Mouse (Mus musculus) layer of hippocampus, adult 8-10 months (tissue): Measurements from ENCODE around the gene Ncaph2. TPM values are rescaled to one million over a fixed set of nuclear protein-coding genes. Genes with fewer than 3 reads are reported as not detected.
A peak's percentile ranks its signal among the peaks of the same experiment; 100 is the strongest.

Experiments used
- DNase-seq, 2 experiments: peaks; one replicate each; pipeline ENCODE4 v3.0.0; 2022; ENCODE audit warnings: low spot score in 2 of 2
- total RNA-seq, 4 experiments: library from RNA; stranded (reverse); gene quantifications; 2 replicates each; pipeline ENCODE4 v1.2.4; 2022

The Ncaph2 gene
- total RNA-seq, 4 experiments from 2014 or later, result 92.2 to 107 (median 97.7) TPM

DNA sequence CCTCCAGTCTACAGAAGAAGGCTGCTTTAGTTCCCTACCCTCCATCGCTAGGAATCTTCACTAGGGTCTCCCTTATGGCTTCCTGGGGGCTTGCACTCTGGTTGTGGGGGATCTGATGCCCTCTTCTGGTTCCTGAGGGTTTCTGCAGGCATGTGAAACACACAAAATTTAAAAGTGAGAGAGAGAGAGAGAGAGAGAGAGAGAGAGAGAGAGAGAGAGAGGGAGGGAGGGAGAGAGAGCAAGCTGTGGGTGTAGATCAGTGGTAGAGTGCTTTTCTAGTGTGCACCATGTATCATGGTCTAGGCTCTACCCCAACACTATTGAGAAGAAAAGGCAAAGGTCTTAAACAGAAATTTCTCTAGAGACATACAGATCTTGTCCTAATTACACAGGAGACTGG lies 13.8 kb upstream of the Ncaph2 start:
- DNase-seq, result no peak

DNA sequence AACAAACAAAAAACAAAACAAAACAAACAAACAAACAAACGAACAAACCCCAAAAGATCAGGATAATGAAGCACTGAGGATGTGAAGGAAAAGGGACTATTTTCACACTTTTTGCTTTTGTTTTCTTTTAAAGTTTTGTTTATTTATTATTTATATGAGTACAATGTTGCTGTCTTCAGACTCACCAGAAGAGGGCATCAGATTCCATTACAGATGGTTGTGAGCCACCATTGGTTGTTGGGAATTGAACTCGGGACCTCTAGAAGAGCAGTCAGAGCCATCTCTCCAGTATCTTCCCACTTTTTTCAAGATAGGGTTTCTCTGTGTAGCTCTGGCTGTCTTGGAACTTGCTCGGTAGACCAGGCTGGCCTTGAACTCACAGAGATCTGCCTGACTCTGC lies 12.2 kb upstream of the Ncaph2 start:
- no peak for DNase-seq

DNA sequence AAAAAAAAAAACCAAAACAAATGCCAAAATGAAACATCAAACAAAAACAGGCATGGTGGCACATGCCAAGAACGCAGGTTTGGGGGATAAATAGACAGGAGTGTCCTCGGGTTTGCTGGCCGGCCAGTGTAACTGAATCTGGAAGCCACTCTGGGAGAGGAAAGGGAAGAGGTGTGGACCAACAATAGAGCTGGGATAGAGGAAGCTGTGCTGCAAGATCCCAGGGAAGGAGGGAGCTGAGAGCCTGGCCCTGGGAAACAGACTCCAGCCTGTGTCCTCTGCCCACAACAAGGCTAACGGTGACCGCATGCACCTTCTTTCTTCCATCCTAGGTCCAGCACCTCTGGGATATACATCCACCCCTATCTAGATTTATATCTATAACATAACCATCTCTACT lies 5.1 kb upstream of the Ncaph2 start:
- DNase-seq, result no peak

DNA sequence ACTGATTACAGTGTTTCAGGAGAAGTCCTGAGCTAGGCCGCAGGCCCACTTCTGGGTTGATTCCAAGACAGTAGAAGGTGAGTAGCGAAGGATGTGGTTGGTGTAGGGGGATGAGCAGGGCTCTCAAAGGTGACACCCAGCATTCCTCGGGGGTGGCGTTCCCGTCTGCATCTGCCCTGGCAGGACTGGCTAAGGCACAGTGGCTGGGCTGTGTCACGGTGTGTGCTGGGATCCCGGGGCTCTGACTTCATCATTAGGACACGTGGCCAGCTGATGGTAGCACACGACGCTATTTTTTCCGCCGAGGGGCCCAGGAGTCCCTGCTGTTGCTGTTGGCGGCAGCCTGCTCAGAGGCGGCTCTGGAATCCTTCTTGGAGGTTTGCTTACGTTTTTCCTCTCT lies 4.2 kb upstream of the Ncaph2 start:
- no peak for DNase-seq

DNA sequence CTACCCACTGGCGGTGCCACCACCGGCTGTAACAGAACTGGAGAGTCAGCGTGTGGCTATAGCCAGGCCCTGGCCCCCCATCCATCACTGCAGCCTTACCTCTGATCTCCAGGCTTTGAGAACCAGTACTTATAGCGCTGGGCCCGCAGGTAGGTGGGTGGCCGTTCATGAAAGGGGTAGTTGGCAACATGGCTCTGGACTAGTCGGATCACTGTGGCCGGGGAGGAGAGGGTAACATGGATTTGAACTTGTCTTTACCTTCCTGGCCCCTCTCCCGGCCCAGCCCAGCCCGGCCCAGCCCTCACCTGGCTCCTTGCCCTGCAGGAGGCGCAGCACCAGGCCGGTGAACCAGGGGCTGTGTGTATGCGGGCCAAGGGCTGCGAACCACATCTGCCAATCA lies 3.5 kb upstream of the Ncaph2 start:
- no peak for DNase-seq

DNA sequence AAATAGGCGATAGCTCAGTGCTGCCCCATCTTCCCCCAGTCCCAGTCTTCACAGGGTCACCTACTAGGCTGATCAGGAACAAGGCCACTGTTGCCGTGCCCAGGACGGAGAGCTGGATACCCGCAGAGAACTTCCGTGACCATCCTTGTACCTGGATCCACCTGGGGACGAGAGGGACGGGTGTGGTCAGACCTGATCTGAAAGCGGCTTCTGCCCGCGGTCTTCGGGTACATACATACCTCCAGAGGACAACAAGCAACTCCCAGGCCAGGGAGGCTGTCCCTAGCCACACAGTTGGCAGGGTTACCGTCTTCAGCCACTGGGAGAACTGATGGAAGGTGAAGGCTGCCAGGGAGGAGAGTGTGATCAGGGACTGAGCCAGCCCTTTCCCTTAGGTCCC lies 2.7 kb upstream of the Ncaph2 start:
- no peak for DNase-seq

DNA sequence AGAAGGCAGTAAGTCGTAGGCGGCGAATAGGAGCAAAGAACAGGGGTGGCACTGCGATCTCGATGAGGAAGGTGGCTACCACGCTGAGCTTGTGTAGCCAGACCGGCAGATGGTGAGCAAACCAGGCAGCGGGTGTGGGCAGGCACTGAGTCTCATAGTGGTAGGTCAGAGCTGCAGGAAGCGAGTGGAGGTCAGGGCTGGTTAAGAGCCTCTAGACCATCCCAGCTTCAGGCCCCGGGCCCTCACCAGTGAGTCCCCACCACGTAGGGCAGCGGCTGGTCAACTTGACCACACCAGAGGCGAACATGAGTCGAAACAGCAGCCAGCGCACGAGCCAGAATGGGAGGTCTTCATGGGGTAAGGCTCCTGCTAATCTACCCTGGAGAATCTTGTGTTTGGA lies 1.7 kb upstream of the Ncaph2 start:
- DNase-seq, result no peak

DNA sequence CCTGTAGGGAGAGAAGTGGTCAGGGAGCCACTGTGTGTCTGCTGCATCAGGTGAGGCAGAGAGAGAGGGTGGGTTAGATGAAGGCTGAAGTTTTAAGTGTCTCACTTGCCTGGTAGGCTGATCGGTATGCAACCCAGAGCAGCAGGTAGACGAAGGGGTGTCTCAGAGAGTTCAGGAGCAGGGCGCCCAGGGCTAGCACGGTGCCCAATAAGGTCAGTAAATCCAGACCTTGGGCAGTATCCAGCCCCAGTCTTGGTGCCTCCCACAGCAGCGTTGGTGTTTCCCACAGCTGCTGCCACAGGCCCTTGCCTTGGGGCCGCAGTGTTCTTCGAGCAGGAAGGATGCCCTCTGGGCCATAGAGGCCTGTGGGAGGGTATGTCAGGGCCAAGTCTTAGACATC lies 1.1 kb upstream of the Ncaph2 start:
- DNase-seq, result no peak

DNA sequence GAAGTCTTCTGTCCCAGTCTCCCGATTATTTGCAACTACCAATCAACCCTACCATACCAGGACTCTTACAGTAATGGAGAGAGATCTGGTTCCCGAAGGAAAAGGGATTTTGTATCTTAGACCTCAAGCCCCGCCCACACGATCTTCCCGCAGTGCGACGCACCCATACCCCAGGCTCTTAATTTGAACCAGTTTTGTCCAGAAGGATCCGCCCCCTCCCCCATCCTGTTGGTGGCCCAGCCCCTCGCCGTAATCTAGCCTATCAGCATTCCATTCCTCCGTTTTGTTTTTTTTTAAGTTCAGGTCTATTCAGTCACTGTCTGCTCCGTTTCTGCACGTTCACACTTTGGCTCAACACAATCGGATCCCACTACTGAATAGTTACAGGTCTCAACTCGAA lies 853 bp downstream of the Ncaph2 start:
- DNase-seq, result peak in 1 of 2 experiments; percentile 43

DNA sequence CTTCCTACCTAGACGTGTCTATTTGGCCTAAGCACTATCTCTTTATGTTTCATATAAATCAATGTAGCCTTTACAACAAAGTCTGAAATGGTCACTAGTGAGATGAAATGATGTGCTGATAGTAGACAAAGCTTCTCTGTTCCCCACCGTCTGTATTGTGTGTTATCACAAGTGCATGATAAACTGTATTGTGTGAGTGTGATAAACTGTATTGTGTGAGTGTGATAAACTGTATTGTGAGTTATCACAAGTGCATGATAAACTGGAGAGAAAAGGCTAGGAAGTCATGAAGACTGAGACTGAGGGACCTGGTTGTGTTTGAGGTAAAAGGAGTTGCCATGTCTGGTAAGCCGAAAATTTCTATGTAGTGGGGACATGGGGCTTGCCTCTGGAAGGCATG lies 3.3 kb downstream of the Ncaph2 start:
- no peak for DNase-seq

DNA sequence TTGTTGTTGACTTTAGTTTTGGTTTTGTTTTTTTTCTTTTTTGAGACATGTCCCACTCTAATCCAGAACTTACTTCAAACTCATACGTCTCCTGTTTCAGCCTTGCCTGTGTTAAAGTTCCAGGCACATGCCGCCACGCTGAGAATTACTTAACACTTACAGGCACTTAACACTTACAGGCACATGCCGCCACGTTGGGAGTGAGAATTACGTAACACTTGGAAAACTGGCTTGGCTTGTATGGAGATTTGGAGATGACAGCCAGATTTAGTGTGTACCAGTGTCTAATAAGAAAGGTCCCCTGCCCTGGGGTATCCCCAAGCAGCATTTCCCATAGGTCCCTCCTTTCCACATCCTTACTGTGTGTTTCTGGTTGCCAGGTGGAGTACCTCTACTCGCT lies 7.5 kb downstream of the Ncaph2 start:
- DNase-seq, result no peak

DNA sequence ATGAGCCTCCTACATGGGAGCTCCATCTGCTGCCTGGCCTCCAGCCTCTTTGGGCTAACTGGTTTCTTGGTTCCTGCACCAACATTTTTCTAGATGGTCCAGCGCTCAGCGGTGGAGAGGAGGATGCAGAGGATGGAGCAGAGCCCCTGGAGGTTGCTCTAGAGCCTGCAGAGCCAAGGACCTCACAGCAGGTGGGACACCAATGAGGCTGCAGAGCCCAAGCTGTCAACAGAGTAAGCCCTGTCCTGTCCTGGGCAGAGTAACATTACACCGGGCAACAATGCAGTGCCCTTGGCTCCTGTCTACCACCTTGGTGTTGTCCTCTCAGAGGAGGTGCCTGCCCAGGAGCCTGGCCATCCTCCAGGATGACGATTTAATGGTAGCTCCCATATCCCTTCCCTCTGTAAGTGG lies 9.6 kb downstream of the Ncaph2 start:
- DNase-seq, result no peak

DNA sequence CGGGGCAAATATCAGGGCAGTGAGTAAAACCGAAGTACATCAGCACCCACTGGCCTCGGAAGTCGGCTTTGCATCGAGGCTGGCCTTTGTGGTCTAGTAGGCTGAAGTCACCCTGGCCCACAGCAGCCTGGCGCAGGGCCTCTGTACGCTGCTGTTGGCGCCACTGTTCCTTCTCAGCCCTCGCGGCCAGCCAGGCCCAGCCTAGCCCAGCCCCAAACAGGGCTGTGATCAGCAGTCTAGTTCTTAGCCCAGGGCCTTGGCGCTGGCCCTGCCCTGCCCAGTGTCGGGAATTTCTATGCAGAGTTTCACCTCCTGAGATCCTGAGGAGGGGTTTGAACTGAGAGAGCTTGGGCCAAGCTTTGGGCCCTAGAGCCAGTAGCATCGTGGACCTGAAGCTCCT lies 16.5 kb downstream of the Ncaph2 start:
- DNase-seq, result no peak

DNA sequence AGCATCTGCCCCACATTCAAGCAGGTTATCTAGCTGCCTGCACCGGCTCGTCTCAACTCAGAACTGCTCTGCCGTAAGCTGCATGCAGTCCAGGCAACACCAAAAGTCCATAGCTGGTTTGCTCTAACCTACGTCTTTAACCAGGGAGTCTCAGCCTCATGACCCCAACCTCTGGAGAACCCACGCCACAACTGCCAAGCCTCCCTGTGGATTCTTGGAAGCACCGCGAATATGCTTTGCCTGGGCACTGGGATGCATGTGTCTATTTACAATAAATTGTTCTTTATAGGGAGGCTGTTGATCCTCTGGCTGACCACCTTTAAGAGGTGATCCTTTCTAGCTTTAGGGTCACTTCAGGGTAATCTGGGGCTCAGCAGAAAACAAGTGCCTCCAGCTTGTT lies 17.0 kb downstream of the Ncaph2 start:
- DNase-seq, result no peak

DNA sequence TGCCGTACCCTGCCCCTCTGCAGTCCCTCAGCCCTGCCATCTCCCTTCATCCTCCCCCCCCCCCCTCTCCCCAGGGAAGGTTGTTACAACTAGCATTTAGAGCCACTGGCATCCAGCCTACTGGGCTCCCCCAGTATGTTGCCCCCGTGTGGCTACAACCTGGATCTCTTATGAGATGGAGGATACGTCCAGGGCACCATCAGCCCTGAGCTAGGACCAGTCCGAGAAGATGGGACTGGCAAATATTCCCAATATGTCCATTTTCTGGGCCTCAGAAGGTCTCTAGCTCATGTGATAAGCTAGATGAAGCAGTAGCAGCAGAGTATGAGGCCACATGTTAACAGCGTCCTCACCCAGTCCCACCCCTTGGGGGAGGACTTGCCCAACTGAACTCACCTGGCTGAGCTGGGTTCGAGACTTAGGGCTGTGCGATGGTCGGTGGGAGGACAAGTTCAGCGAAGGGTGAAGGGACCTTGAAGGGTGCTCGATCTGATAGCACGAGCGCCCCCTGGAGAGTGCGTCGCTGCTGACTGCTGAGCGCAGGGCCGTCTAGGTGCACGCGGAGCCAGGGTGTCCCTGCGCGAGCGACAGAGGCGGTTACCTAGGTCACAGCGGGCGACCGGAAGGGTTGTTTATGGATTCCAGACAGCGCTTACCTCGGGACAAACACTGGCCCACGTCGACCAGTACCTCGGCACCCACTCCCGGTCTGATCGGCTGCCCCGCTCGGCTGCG lies 17.7 kb downstream of the Ncaph2 start:
- DNase-seq, result peak; percentile 67 to 85

DNA sequence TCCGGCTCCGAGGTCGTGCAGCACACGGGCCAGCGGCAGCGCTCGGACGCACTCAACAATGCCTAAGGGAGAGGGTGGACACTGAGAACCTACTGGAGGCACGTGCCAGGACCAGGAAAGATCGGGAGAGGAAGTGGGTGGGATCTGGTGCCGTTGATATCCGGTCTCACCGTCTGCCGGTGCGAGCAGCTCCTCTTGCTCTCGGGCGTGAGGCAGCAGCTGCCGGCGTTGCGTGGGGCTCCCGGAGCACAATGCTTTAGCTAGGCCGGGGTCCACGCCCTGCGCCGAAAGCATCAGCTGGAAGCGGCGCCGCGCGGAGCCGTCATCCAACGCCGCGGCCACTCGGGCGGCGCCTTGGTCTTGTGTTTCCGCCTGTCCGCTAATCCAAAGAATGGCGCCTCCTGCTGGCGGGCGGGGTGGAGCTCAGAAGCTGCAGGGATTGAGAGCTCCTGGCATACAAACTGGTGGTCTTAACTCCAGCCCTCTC lies 18.3 kb downstream of the Ncaph2 start, which contains the start of gene Sco2:
Sco2 (minus strand) TSS at position 85 of the 487 bp plus-strand sequence.
- peak; percentile 89 to 94 for DNase-seq

DNA sequence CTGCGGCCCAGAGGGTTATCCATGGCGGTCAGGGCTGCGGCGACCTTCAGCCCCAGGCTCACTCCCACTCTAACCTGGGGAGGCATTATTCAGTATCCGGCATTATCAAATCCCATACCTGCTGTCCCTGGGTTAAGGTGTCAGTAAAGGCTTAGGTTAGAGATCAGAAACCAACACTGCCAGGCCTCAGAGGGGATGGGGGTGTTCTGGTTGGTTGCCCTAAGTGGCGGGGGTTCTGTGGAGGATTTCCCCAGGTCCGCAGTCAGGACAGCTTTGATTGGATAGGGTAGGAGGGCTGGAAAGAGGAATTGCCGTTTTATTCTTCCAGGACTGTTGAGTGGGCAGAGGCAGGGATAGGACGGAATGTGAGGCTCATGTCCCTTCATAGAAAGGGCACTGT lies 18.8 kb downstream of the Ncaph2 start:
- DNase-seq, result no peak

DNA sequence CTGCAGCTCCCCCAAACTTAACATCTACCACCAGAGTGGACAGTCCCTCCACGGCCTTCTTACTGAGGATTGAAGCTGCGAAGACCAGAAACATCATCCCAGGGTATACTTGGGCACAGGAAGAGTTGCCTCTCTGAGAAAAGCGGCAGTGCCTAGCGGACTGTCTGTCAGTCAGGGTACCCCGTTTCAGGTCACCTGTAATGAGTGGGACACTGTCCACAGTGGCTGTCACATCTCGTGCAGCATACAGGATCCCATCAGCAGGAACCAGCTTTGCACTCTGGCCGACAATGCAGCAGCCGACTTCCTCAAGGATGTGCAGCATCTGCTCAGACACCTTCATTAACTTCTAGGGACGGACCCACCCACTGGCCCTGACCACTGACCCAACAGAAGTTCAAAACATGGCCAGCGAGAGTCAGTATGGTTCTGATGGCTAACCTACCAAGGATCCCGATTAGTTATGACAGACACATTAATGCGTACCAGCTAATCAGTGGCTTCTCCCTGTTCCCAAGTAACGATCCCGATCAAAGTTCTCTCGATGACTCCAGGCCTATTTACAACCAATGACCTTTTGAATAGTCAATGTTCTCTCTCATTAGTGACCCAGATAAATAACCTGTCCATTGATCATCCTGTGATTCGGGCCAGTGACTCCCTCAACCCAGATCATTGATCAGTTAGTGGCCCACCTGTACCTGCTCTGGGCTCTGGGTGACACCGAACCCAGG lies 19.4 kb downstream of the Ncaph2 start:
- DNase-seq, result no peak

DNA sequence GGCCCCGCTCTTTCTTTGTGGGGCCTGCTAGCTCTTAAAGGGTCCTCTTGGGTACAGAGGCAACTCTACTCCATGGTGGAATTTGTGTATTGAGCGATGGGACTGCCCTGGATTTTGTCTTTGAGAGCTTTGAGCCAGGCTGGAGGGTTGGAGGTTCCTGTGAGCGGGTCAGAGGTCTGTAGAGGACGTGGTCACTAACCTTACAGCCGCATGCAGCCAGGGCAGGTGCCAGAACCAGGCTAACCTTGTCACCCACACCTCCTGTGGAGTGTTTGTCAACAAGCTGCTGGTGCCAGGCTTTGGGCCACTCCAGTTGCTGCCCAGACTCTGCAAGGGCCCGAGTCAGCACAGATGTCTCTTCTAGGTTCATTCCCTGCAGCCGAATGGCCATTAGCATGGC lies 20.5 kb downstream of the Ncaph2 start:
- no peak for DNase-seq

DNA sequence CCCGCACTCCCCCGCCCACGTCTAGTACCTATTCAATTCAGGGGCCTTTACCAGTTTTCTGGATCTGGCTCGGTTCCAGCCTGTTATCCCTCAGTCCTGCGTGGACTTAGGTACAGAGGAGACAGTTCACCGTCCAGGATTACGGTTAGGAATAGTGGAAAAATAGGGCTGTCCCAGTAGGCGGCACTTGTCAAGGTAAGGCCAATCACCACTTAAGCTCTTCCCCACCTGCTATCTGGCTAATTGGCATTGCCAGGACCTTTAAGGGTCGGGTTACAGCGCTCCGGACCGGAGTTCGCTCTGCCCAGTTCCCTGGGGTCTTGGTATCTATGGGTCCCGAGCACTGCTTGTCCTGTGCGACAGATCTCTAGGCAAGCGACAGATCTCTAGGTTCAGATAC lies 21.4 kb downstream of the Ncaph2 start, which contains the start of gene Tymp:
Tymp (minus strand) TSS at position 83 of the 400 bp plus-strand sequence.
- no peak for DNase-seq

DNA sequence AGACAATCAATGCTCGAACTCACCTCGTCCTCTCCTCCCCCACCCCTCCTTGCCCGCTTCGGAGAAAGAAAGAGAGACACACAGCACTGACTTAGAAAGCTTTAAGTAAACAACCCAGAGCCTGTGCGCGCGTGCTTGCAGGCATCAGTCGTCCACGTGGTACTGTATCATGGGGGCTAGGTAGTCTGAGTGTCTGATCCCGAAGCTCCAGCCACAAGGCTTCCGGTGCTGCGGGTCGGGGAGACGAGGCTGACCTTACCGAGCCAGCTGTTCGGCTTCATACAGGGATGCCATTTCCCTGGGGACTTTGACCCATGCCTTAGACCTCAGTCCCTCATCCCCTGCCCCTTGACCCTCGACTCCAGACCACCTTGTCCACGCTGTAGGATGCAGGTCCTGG lies 21.8 kb downstream of the Ncaph2 start:
- no peak for DNase-seq

DNA sequence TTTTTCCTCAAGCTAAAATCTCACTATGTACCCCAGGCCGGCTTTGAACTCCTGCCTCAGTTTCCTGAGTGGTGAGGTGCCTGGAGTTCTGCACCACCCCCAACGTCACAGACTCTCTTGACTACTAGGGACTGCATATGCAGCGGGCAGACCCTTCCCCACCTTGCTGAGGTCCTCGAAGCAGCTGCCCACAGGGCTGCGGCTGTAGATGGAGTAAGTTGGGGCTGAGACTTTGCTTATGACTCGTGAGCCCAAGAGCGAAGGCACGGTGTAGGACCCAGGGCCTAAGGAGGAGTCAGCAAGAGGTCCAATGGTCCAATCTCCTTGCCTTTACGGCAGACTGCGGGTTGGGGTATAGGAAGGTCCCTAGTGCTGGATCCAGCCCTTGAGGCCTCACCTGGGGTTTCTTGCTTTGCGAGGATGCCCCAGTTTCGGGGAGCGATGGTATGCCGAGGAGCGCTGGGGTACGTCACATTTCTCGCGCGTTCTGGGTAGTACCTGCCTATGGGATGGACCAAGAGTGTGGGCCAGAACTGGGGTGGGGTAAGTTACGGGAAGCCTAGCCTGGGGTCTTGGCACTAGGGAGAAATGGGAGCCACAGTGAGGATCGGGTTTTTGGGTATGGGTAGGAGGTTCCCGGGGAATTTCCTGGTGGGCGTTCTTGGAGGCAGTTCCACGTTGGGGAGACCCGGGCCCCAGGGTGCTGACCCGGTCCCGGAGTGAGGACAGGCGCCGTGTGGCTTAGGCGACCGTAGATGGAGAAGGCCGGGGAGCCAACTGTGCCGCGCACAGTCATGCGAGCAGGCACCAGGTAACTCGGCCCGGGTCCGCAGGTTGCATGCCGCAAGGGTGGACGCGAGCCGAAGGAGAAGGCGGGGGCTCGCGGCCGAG lies 22.7 kb downstream of the Ncaph2 start:
- DNase-seq, result no peak
